Mouse (Mus musculus): ENCODE measurements around the gene Bcat1.
"Not testable (repeated sequence)": the region's sequence is repeated elsewhere in the genome, so short reads cannot be mapped to it uniquely, and the experiment has no call there.

Bcat1 gene

DNA sequence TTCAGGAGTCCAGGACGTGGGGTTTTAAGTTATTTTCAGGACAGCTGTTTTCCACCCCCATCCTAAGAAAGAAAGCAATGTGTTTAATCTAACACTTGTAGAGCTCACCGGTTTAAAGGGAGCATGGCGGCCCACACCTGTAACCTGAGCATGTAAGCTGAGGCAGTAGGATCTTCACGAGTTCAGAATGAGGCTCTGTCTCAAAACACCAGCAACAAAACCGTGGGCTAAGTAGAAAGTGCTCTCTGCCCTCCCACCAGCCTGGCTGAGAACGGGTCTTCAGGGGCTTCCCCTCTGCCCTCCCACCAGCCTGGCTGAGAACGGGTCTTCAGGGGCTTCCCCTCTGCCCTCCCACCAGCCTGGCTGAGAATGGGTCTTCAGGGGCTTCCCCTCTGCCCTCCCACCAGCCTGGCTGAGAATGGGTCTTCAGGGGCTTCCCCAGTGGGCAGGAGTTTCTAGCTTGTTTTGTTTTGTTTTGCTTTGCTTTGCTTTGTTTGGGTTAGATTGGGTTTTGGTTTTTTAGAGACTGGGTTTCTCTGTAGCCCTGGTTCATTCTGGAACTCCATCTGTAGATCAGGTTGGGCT lies 17.1 kb upstream of the Bcat1 start:
- DNase-seq (ENCODE audit: low spot score), result not testable (repeated sequence)

DNA sequence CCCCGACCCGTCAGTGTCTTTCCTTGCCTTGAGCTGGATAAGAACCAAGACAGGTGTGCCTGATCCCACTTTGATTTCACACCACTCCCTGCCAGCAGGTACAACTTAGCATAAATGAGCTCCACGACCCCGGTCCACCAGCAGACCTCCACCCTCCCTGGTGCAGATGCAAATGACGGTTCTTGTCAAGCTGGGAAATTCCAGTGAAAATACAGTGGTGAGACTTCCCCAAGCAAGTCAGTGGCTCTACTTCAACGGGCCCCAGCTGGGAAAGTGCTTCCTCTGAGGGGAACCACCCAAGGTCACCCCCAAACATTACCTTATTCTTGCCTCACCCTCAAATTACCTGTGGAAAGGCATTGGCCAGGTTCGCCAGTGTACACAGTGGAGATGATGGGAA lies 16.0 kb upstream of the Bcat1 start:
- no peak for DNase-seq (ENCODE audit: low spot score)

DNA sequence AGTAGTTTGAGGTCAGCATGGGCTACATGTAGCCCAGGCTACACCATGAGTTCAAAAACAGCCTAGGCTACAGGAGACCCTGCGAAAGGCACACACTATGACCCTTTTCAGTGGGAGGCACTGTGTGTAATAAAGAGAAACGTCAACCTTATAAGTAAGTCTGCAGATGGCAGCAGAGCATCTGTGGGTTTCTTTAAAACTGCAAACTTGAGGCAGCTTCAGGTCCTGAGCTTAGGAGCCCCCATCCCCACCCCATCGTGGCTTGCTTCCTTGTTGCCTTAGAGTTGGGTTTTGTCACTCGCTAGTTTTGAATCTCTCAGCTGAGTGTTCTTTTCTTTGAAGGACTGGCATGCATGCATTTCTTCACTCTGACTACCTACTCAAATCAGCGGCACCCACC lies 14.9 kb upstream of the Bcat1 start:
- DNase-seq (ENCODE audit: low spot score), result no peak

DNA sequence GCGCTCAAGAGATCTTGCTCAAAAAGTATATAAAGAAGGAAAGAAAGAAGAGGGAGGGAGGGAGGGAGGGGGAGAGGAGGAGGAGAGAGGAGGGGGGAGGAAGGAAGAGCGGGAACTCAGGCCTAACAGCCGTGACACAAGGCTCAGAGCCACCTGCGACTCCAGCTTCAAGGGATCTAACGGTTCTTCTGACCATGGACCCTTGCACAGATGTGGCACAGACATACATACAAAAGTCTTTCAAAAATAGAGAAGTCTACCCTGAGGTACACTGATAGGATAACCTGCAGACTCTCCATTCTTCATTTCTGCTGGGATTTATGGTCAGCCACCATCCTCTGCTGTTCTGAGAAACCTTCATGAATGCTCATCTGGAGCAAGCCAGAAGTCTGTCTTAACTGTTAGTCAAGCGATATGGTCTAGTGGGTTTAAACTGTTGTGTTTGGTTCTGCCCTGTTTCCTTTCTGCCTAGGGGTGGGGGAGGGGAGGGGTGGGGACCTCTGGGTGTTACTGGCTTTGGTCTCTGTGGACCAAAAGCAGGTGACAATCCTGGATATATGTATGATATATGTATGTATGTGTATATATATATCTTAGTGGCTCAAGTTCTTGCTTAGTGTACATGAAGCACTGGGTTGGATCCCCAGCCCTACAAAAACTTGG lies 14.3 kb upstream of the Bcat1 start:
- DNase-seq (ENCODE audit: low spot score), result no peak

DNA sequence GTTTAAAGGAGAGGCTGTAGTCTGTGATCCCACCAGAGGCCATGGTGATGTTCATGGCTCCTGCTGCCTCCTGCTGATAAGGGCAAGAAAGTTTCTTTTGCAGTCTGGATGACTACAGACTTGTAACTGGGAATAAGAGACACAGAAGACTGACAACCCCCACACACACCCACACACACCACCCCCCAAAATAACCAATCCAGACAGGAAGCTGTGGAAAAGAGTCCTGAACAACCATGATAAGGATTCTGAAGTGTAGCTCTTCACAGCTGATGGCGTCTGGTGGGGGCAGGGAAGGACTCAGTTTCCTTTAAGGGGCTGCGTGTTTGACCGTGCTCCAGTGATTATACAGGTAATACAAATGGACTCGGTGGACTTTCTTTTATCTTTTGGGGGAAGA lies 13.4 kb upstream of the Bcat1 start:
- no peak for DNase-seq (ENCODE audit: low spot score)

DNA sequence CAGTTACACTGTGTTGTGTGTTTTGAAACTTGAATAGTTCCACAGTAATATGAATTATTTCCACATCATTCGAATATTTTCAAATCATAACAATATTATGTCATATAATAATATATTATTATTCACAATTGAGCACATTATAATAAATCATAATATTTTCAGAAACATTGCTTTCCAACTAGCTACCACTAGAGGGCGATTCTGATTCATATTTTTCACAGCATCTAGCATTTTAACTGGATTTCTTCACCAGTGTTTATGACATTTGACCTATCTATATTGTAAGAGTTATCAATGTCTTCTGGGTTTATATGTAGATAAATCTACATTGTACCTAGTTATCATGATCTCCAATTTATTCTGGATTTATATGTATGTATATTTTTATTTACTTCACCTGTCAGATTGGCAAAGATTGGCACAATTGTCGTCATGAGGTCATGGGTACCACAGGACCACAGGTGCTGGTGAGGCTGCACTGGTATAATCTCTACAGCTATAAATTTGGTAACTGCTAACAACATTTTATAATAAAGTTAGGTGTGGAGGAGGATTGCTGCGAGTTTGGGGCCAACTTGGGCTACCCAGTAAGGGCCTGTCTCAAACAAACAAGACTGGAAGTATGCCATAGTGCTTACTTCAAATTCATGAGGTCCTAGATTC lies 12.6 kb upstream of the Bcat1 start:
- no peak for DNase-seq (ENCODE audit: low spot score)

DNA sequence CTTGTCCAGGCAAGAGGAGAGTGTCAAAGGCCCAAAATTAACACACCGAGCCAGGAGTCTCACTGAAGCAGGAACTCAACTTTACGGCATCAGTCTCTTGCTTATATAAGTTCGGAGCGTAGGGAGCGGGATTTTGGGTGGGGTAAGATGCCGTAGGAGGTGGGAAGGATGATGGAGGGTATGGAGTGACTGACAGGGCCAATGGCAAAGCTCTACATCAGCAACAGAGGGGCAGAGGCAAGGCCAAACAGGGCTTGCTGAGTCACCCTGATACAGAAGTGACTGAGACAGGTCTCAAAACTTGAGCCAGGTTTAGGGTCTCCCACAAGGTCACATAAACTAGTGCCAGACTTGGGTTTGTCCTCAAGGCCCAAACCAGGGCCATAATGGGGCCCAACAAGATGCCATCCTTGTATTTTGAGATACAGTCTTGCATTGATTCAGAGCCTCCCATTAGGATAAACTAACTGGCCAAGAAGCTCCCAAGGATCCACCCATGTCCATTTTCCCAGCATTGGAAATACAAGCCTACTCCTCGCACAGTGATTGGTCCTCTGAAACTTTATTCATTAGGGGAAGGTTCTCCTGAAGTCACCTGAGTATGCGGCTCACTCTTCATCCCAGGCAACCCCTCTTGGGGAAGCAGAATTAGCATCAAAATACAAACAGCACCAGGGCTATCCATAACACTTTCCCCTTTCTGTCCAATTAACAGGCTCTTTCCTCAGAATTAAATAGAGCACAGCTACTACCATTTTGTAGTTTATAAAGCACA lies 8.5 kb upstream of the Bcat1 start:
- no peak for DNase-seq (ENCODE audit: low spot score)

DNA sequence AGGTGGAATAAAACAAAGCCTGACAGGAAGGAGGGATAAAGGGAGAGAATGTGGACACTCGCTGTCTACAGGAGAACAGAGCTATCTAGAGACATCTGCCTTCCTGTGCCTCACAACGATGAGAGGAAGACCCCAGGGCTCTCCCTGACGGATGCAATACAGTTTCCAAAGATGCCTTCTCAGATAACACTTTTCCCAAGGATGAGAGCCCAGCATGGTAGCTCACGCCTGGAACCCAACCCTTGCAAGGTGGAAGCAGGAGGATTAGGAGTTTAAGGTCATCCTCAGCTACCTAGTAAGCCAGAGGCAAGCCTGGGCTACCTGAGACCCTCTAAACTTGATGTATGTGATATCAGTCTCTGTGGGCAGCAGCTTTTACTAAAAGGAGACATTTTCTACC lies 5.7 kb upstream of the Bcat1 start:
- DNase-seq (ENCODE audit: low spot score), result no peak

DNA sequence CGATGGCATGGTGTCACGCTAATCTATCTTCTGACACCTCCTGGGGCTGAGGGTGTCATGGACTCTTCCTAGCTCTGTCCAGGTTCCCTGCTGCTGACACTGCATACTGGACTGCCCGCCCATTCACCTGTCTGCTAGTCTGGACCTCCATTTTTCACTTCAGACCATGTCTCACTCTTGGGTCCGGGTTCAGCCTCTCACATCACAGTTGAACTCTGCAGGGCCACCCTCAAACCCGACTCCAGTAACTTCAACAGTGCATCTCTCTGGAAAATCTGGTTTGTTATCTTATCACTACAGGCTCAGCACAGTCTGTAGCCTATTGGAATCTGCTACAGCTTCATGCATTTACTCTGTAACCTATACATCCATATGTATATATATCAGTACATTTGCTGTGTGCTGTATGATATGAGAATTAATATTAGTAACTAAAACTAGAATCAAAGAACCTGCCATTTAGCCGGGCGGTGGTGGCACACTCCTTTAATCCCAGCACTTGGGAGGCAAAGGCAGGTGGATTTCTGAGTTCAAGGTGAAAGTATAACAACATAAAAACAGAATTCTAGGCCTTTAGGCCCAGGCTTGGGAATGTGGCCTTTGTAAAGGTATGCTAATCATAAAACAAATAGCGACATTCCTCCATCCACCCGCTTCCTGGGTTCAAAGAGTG lies 3.2 kb upstream of the Bcat1 start:
- no peak for DNase-seq (ENCODE audit: low spot score)

DNA sequence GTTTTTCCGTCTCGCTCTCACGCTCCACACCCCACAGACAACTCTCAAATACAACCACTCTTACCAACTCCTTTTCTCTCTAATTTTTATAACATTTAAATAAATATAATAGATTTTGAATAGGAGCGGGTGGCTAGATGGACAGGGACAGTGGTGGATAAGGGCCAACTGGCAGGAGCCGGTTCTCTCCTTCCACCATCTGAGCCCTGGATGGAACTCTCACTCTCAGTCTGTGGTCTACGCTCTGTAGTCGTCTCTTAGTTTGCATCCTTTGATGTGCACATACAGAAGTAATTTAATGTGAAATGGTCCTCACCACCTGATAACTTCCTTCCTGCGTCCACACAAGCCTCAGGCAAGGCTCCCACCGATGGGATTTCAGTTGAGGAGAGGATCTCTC lies 302 bp upstream of the Bcat1 start:
- no peak for DNase-seq (ENCODE audit: low spot score)

DNA sequence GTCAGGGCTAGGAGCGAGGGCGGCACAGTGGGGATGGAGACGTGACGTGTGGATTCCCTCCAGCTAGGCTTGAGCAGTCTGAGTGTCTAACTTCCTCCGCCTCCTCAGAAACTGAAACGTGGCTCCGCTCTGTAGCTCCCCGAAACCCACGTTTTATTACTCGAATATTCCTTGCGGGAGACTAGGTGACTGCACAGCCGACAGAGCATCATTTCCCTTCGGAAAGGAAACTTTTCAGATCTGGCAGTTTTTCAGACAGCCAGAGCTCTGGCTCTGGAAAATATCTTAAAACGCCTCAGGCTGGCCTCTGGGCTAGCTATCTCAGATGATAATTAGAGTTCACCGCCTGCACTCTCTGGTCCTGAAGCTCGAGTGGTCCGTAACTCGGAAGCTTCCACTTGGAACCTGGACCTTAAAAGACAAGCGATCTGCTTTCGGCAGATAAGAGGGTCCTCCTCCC lies 866 bp downstream of the Bcat1 start:
- no peak for DNase-seq (ENCODE audit: low spot score)

DNA sequence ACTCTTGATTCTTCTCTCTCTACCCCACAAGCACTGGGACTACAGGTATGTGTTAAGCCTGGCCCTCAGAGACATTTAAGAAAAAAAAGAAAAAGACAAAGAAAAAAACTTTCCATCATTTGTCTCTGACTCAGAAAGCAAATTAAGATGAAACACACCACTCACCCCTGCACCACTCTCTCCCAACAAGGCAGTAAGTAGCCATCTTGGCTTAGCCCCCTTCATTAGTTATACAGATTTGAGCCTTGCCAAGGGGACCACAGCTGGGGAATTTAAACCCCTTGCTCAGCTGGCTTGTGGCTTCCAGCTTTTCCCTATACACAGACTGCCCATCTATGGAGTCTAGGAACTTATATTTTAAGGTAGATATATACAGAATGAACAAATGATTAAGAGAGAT lies 1.5 kb downstream of the Bcat1 start:
- no peak for DNase-seq (ENCODE audit: low spot score)

DNA sequence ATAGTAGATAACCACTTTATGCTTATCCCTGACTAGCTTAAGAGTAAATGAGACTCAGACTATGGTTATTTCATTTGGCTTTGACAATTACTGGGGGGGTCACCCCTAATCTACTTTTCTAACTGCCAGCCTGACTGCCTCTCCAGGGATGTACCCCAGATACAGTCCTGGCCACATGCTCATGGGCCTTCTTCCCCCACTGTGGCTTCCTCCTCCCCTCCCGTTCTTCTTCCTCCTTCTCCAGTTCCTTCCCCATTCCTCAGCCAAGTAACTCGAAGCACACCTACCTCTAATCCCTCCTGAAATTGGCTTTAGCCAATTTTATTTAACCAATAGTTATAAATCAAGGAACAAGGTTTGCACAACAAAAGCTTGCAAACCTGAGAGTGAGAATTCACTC lies 6.1 kb downstream of the Bcat1 start:
- DNase-seq (ENCODE audit: low spot score), result no peak

DNA sequence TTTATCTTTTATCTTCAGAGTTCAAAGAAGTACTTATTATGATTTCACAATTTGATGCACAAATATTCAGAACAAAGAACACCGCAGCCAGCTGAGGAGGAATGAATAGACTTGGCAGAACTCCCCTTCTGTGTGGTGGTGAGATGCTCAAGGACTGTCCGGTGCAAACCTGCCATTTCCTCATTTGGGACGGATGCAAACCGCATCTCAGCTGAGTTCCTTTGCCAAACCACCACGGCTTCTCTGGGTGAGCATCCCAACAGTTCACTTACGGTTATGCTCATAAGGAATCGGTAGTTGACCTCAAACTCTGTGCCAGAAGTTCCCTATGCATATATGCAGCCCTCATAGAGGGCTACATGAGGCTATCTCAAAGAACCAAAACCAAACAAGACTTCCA lies 6.6 kb downstream of the Bcat1 start:
- no peak for DNase-seq (ENCODE audit: low spot score)

DNA sequence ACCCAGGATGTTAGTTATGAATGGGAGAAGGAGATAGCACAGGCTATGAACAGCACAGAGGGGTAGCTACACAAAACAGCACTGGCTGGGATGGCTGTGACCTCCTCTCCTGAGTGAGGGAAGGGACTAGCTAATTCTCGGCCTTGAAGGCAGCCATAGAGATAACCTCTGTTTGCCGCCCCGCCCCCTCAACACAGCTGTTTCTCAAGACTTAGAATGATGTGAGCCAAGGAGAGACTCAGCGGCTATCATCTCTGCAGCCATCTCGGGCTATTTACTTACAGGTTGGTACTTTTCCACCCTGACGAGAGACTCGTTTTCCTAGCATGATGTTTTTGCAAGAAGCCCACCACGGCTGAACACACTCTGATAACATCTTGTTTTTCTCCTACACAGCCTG lies 8.3 kb downstream of the Bcat1 start:
- DNase-seq (ENCODE audit: low spot score), result no peak

DNA sequence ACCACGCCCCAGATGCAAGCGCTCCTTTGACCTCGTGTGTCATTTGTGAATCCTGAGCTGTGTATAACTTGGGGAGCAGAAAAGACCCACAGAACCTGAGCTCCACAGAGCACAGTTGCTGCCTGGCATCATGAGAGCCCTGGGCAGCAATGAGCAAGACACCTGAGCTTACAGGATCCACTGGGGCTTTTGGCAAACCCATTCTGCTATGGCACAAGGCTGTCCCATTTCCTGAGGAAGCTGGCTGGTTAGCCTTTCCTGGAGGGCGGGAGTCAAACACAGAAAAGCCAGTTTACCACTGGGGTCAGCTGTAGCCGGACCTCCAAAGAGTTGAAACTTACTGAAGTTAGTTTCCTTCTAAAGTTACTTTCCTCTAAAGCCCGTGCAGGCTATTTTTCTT lies 9.6 kb downstream of the Bcat1 start:
- DNase-seq (ENCODE audit: low spot score), result no peak

DNA sequence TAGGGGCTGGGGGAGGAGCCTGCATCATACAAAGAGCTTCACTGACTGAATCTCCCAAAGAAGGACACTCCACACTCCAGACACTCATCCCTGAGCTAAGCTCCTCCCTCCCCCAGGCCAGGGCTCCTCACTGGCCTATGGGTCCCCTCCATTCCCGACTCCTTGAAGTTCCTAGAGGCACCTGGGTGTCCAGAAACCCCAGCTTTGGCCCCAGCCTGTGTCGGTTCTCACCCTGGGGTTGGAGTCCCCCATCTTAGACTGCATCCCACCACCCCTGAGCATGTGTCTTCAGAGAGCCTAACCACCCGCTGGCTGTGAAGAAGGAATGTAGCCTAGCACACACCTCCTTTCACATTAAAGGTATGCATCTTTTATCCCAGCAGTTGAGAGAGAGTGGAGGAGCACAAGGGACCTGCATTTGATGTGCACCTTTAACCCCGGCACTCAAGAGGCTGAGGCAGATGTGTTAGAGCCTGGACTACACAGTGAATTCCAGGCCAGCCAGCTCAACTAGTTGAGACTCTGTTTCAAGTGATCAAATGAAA lies 10.6 kb downstream of the Bcat1 start:
- no peak for DNase-seq (ENCODE audit: low spot score)

DNA sequence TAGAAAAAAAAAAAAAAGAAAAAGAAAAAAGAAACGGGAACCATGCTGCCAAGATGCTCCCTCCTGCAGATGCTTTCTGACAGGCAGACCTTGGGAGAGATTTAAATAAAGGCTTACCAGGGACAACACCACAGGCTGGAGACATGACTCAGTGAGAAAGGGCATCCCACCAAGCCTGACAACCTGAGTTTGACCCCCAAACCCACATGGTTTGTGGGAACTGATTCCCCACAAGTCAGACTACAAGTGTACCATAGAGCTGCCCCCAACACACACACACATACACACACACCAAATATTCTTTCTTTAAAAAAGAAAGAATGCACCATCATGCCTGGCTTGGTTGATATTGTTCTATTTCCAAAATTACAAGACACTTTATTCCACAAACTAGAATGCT lies 11.9 kb downstream of the Bcat1 start:
- no peak for DNase-seq (ENCODE audit: low spot score)

DNA sequence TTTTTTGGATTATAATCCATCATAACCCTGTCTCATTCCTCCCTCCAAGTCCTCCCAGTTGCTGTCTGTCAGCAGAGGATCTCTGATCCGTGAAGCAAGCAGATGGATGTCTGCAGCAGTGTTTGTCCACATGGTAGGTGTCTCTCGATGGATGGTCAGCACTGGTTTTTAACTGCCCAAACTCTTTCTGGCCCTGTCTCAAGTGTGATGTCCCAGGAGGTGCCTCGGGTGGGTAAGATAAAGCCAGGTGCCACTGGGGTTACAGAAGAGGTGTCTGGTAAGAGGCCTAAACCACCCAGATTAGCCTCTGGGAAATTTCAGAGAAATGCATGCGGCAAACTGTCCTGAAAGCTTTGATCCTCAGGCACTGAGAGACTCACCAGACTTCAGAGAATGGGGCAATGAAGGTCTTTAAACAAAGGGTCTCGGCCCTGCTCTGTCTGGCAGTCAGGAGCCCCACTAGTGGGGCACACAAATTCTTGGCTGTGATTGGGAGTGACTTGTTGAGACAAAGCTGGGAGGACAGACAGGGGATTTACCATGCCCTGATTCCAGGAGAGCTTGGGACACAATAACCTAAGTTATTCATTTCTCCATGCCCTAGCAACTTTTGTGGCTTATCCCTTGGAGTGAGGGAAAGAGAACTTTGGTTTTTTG lies 12.6 kb downstream of the Bcat1 start:
- DNase-seq (ENCODE audit: low spot score), result no peak

DNA sequence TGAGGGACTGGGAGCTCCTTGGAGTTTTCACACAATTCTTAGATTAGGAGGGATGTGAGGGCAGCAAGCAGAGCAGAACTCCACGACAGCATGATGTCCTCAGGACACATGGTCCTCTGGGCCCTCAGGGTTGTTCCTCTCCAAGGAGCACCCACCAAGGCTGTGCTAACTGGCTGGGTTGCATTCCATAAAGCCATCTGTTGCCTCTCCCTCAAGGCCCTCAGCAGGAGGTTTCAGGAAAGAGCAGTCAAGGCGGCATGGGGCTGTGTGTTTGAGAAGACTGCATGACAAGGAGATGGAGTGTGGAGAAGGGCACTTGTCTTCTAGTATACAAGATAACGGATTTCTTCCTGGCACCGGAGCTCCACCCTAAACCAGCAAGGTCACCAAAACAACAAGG lies 13.2 kb downstream of the Bcat1 start:
- DNase-seq (ENCODE audit: low spot score), result no peak

DNA sequence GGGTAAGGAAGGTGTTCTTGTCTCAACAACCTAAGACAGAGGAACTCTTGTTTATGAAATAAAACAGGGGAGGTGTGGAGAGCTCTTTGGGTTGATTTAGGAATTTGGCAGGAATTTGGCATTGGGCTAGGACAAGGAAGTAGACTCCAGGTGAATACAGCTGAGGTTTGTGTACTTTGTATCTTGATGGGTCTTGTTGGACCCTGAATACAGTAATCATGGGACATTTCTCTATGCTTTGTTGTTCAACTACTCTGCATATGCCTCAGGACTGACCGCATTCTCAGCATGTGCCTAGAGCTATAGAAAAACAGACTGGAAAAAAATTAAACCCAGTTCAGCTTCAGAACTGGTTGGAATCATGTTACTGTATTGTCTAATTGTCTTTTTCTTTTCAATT lies 14.6 kb downstream of the Bcat1 start:
- DNase-seq (ENCODE audit: low spot score), result no peak

DNA sequence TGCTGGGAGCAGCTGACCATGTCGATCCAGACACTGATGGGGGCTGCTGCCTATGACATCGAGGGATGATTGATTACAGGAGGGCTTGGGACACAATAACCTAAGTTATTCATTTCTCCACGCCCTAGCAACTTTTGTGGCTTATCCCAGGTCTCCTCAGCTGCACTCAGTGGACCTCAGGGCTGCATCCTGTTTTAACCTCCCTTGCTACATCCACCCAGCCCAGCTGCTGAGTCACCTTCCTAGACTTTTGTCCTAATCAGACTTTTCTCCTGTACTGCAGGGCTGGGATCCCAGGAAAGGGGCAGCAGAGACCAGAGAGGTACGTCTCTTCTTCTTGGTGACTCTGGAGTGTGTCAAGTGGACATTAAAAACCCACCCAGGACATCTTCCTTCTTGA lies 19.9 kb downstream of the Bcat1 start:
- DNase-seq (ENCODE audit: low spot score), result no peak
